Mouse (Mus musculus): ENCODE data around the gene Cyp2j6. TPM values are rescaled to one million over a fixed set of nuclear protein-coding genes. Genes with fewer than 3 reads are reported as not detected.

Gene Cyp2j6
- total and polyA plus RNA-seq, 3 experiments: 0.16 TPM; not detected in 2

DNA sequence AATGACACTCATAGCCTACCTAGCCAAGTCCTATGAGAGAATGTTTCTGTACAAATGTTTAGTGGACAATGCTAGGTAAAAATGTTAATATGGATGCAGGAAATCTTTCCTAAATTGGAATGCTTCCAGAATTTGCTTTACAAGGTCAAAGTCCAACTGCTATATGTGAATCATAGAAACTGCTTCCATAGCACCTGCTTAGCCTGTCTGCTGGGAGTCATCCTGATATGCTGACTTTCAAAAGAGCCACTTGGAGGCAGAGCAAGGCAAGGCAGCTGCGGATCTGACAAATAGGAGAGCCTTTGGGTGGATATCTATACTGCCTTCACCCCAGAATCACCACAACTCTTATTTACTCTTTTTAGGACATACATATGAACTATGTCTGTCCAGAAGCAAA is 14.5 kb upstream of the Cyp2j6 start:
- no peak for DNase-seq (ENCODE audit: low spot score)
- TF ChIP-seq TAL1 (conservative IDR thresholded peaks at IDR 0.05; ENCODE audit: low read depth, low read length): no peak
- TF ChIP-seq GATA2 (IDR thresholded peaks at IDR 0.05; ENCODE audit: borderline replicate concordance, low read depth, low read length): no peak
- no peak for TF ChIP-seq CTCF (IDR thresholded peaks at IDR 0.05; ENCODE audit: low read depth, low read length)
- no peak for TF ChIP-seq POLR2AphosphoS5 (IDR thresholded peaks at IDR 0.05; ENCODE audit: insufficient replicate concordance, low read depth, low read length)
- no peak for TF ChIP-seq GATA1 (IDR thresholded peaks at IDR 0.05; ENCODE audit: borderline replicate concordance, low read length)
- H3K27me3 ChIP-seq (ENCODE audit: insufficient read depth, low read length): no peaks in the 10 kb centered on the region
- H3K4me3 ChIP-seq (ENCODE audit: low read depth, low read length): no peak overlapping the region
- H3K9me3 ChIP-seq (replicated peaks): 0 out of 2 replicates have a peak, but pooled peaks cover 2% of the 10 kb centered on the region
- H3K4me1 ChIP-seq (ENCODE audit: insufficient read depth, low read depth, low read length): no peaks in the 10 kb centered on the region
- ATAC-seq (ENCODE audit: extremely low read depth, insufficient number of reproducible peaks, low FRiP score, poor library complexity, severe bottlenecking): no peak
- no peaks in the 10 kb centered on the region for H3K36me3 ChIP-seq (replicated peaks)

DNA sequence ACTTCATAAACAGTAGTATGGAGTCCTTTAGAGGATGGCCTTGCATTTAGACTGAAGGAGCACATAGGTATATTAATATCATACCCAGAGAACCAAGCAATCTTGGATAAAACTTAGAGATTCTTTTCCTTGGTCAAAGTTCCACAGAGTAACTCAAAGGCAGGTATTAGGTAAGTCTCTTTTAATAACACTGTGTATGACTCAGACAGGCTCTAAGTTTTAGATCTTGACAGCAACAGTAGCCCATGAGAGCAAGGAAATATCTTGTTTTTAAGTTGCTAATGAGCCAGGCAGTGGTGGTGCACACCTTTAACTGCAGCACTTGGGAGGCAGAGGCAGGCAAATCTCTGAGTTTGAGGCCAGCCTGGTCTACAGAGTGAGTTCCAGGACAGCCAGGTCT is 12.3 kb upstream of the Cyp2j6 start:
- DNase-seq (ENCODE audit: low spot score) (no peak), ATAC-seq (ENCODE audit: extremely low read depth, insufficient number of reproducible peaks, low FRiP score, poor library complexity, severe bottlenecking) (no peak)
- Histone ChIP-seq H3K9me3 (replicated peaks) (no peaks in the 10 kb centered on the region), H3K36me3 (replicated peaks) (no peaks in the 10 kb centered on the region), H3K4me1 (ENCODE audit: insufficient read depth, low read depth, low read length) (no peaks in the 10 kb centered on the region), H3K4me3 (ENCODE audit: low read depth, low read length) (no peak overlapping the region), H3K27me3 (ENCODE audit: insufficient read depth, low read length) (no peaks in the 10 kb centered on the region)
- TF ChIP-seq POLR2AphosphoS5 (IDR thresholded peaks at IDR 0.05; ENCODE audit: insufficient replicate concordance, low read depth, low read length) (no peak), GATA1 (IDR thresholded peaks at IDR 0.05; ENCODE audit: borderline replicate concordance, low read length) (no peak), CTCF (IDR thresholded peaks at IDR 0.05; ENCODE audit: low read depth, low read length) (no peak), GATA2 (IDR thresholded peaks at IDR 0.05; ENCODE audit: borderline replicate concordance, low read depth, low read length) (no peak), TAL1 (conservative IDR thresholded peaks at IDR 0.05; ENCODE audit: low read depth, low read length) (no peak)

DNA sequence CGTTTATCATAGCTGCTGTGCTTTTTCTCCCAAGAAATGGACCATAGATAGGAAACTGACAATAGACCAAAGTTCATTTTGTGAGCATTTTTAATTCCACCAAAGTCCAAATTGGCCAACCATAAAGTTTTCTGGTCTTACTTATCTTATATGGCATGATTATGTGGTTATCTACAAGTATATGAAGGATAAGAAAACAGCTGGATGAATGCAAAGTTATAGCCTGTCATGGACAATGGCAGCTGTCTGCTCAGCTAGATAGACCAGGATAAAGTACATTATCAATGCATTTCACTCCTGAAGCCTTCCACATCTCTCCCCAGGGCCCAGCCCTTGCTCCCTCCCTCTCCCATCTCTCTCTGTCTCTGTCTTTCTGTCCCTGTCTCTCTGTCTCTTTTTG is 7.0 kb upstream of the Cyp2j6 start:
- no peak for DNase-seq (ENCODE audit: low spot score)
- no peak for TF ChIP-seq TAL1 (conservative IDR thresholded peaks at IDR 0.05; ENCODE audit: low read depth, low read length)
- no peak for TF ChIP-seq CTCF (IDR thresholded peaks at IDR 0.05; ENCODE audit: low read depth, low read length)
- TF ChIP-seq POLR2AphosphoS5 (IDR thresholded peaks at IDR 0.05; ENCODE audit: insufficient replicate concordance, low read depth, low read length): no peak
- TF ChIP-seq GATA2 (IDR thresholded peaks at IDR 0.05; ENCODE audit: borderline replicate concordance, low read depth, low read length): no peak
- no peak for TF ChIP-seq GATA1 (IDR thresholded peaks at IDR 0.05; ENCODE audit: borderline replicate concordance, low read length)
- ATAC-seq (ENCODE audit: extremely low read depth, insufficient number of reproducible peaks, low FRiP score, poor library complexity, severe bottlenecking): no peak
- Histone ChIP-seq H3K9me3 (replicated peaks) (no peaks in the 10 kb centered on the region), H3K4me1 (ENCODE audit: insufficient read depth, low read depth, low read length) (no peaks in the 10 kb centered on the region), H3K4me3 (ENCODE audit: low read depth, low read length) (no peak overlapping the region), H3K27me3 (ENCODE audit: insufficient read depth, low read length) (no peaks in the 10 kb centered on the region), H3K36me3 (replicated peaks) (no peaks in the 10 kb centered on the region)

DNA sequence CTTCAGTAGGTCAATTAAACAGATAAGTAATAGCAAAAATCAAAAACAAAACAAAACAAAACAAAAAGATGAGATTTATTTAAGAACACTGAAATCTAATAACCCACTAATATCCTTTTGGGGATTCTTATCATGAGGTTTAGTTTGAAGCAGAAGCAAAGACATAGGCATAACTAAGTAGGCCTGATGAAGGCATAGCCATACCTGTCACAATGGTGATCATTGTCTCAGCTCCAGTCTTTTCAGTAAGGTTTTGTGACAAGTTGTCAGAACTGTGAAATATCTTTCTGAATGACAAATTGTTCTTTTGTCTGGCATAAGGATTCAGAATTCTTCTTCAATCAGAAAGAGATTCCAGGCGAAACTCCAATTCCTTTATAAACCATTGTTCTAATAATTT is 6.3 kb upstream of the Cyp2j6 start:
- H3K4me3 ChIP-seq (ENCODE audit: low read depth, low read length): no peak overlapping the region
- DNase-seq (ENCODE audit: low spot score): no peak
- TF ChIP-seq GATA2 (IDR thresholded peaks at IDR 0.05; ENCODE audit: borderline replicate concordance, low read depth, low read length) (no peak), TAL1 (conservative IDR thresholded peaks at IDR 0.05; ENCODE audit: low read depth, low read length) (no peak), CTCF (IDR thresholded peaks at IDR 0.05; ENCODE audit: low read depth, low read length) (no peak), POLR2AphosphoS5 (IDR thresholded peaks at IDR 0.05; ENCODE audit: insufficient replicate concordance, low read depth, low read length) (no peak), GATA1 (IDR thresholded peaks at IDR 0.05; ENCODE audit: borderline replicate concordance, low read length) (no peak)
- ATAC-seq (ENCODE audit: extremely low read depth, insufficient number of reproducible peaks, low FRiP score, poor library complexity, severe bottlenecking): no peak
- H3K27me3 ChIP-seq (ENCODE audit: insufficient read depth, low read length): no peaks in the 10 kb centered on the region
- H3K36me3 ChIP-seq (replicated peaks): no peaks in the 10 kb centered on the region
- no peaks in the 10 kb centered on the region for H3K4me1 ChIP-seq (ENCODE audit: insufficient read depth, low read depth, low read length)
- H3K9me3 ChIP-seq (replicated peaks): no peaks in the 10 kb centered on the region

DNA sequence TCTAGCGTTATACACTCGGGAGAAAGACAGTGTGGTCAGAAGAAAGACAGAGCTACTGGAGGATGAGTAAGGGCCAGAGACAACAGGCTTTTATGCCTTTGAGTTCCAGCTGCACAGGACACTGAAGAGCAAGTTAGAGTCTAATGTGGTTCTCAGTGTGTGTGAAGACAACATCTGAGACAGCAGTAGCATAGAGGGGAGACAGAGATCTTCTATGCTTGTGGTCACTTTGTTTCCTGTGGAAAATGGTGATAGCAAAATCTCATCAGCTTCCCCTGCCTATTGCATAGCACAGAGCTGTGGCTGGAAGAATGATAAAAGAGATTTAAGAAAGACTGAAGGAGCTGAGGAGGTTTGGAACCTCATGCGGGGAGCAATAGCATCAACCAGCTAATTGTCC is 1.8 kb downstream of the Cyp2j6 start:
- TF ChIP-seq CTCF (IDR thresholded peaks at IDR 0.05; ENCODE audit: low read depth, low read length) (no peak), GATA1 (IDR thresholded peaks at IDR 0.05; ENCODE audit: borderline replicate concordance, low read length) (no peak), TAL1 (conservative IDR thresholded peaks at IDR 0.05; ENCODE audit: low read depth, low read length) (no peak), GATA2 (IDR thresholded peaks at IDR 0.05; ENCODE audit: borderline replicate concordance, low read depth, low read length) (no peak), POLR2AphosphoS5 (IDR thresholded peaks at IDR 0.05; ENCODE audit: insufficient replicate concordance, low read depth, low read length) (no peak)
- no peak for ATAC-seq (ENCODE audit: extremely low read depth, insufficient number of reproducible peaks, low FRiP score, poor library complexity, severe bottlenecking)
- H3K9me3 ChIP-seq (replicated peaks): 0 out of 2 replicates have a peak, but pooled peaks cover 10% of the 10 kb centered on the region
- no peaks in the 10 kb centered on the region for H3K27me3 ChIP-seq (ENCODE audit: insufficient read depth, low read length)
- H3K36me3 ChIP-seq (replicated peaks): no peaks in the 10 kb centered on the region
- DNase-seq (ENCODE audit: low spot score): no peak
- no peaks in the 10 kb centered on the region for H3K4me1 ChIP-seq (ENCODE audit: insufficient read depth, low read depth, low read length)
- H3K4me3 ChIP-seq (ENCODE audit: low read depth, low read length): no peak overlapping the region

DNA sequence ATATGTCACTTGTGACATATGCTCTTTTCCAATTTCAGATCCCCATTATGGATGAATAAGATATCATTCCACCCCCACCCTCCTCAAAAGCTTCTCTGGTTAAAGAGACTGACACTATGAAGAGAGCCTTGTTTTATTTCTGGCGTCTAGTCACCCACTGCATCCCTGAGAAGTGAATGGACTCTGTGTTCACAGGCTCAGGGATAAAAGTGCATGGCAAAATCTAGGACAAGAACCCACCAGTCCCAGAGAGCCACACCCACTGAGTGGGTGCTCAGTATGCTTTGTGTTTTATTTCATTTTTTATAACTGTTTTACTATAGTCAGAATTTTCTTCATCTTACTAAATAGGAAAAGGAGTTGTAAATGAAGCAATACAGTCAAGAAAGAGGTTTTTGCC is 7.5 kb downstream of the Cyp2j6 start:
- H3K9me3 ChIP-seq (replicated peaks): 0 out of 2 replicates have a peak, but pooled peaks cover 2% of the 10 kb centered on the region
- H3K4me3 ChIP-seq (ENCODE audit: low read depth, low read length): no peak overlapping the region
- no peak for TF ChIP-seq GATA2 (IDR thresholded peaks at IDR 0.05; ENCODE audit: borderline replicate concordance, low read depth, low read length)
- TF ChIP-seq POLR2AphosphoS5 (IDR thresholded peaks at IDR 0.05; ENCODE audit: insufficient replicate concordance, low read depth, low read length): no peak
- TF ChIP-seq GATA1 (IDR thresholded peaks at IDR 0.05; ENCODE audit: borderline replicate concordance, low read length): no peak
- no peak for TF ChIP-seq CTCF (IDR thresholded peaks at IDR 0.05; ENCODE audit: low read depth, low read length)
- TF ChIP-seq TAL1 (conservative IDR thresholded peaks at IDR 0.05; ENCODE audit: low read depth, low read length): no peak
- DNase-seq (ENCODE audit: low spot score) (no peak), ATAC-seq (ENCODE audit: extremely low read depth, insufficient number of reproducible peaks, low FRiP score, poor library complexity, severe bottlenecking) (no peak)
- no peaks in the 10 kb centered on the region for H3K4me1 ChIP-seq (ENCODE audit: insufficient read depth, low read depth, low read length)
- H3K27me3 ChIP-seq (ENCODE audit: insufficient read depth, low read length): no peaks in the 10 kb centered on the region
- H3K36me3 ChIP-seq (replicated peaks): no peaks in the 10 kb centered on the region
